Mouse (Mus musculus) megakaryocyte, embryonic 14.5 days (primary cell): ENCODE data around the gene Olfr539.
"Not testable (repeated sequence)": the region's sequence is repeated elsewhere in the genome, so short reads cannot be mapped to it uniquely, and the experiment has no call there.

Experiments
- FLI1 ChIP-seq: IDR thresholded peaks from 2 replicates; pipeline ENCODE4 v1.6.1; 2012; ENCODE audit warnings: low read length, inconsistent platforms, mixed read lengths
- GATA1 ChIP-seq: IDR thresholded peaks from 3 replicates; pipeline ENCODE4 v1.6.1; 2012; ENCODE audit warnings: mixed read lengths, low read length, inconsistent platforms, borderline replicate concordance

- not testable (repeated sequence) for TF ChIP-seq FLI1, GATA1
Measured at GRCm38 (mm10) chr7:140628670-140629069, 31.1 kb upstream of the Olfr539 start, which contains the start of gene Olfr61.
